Mouse (Mus musculus) kidney, adult 2 months (tissue): ENCODE results near the gene Agbl4. TPM values are rescaled to one million over a fixed set of nuclear protein-coding genes. Genes with fewer than 3 reads are reported as not detected.

Source experiments
- DNase-seq: peaks from one replicate; pipeline ENCODE4 v3.0.0; 2021
- H3K27ac ChIP-seq: fragments of 200-500 bp; 2 replicates; pipeline ENCODE4 v1.5.1; 2012; ENCODE audit warnings: low read depth, low read length, control low read depth, inconsistent platforms; ENCODE audit not compliant: insufficient read depth
- H3K27me3 ChIP-seq: fragments of 200-500 bp; replicated peaks from 2 replicates; pipeline ENCODE4 v1.6.1; 2012; ENCODE audit warnings: mild to moderate bottlenecking, moderate library complexity, low read length, inconsistent platforms; ENCODE audit not compliant: control insufficient read depth, insufficient read depth
- H3K36me3 ChIP-seq: fragments of 200-500 bp; 2 replicates; pipeline ENCODE4 v1.6.1; 2012; ENCODE audit warnings: mild to moderate bottlenecking, moderate library complexity, low read length, inconsistent platforms; ENCODE audit not compliant: control insufficient read depth, insufficient read depth
- H3K4me1 ChIP-seq: fragments of 200-500 bp; 2 replicates; pipeline ENCODE4 v1.6.1; 2011; ENCODE audit warnings: low read length; ENCODE audit not compliant: control insufficient read depth, insufficient read depth
- H3K4me3 ChIP-seq: fragments of 200-500 bp; 2 replicates; pipeline ENCODE4 v1.5.1; 2011; ENCODE audit warnings: mild to moderate bottlenecking, low read depth, low read length, control low read depth; ENCODE audit not compliant: insufficient read depth
- CTCF ChIP-seq: fragments of 200-500 bp; conservative IDR thresholded peaks from 2 replicates; pipeline ENCODE4 v1.5.1; 2011; ENCODE audit warnings: low read depth, mild to moderate bottlenecking, control low read depth, low read length, moderate library complexity, mixed read lengths; ENCODE audit not compliant: insufficient read depth, insufficient read length
- POLR2A ChIP-seq: fragments of 200-500 bp; IDR thresholded peaks from one replicate; pipeline ENCODE4 v1.6.1; 2011; ENCODE audit warnings: low read depth, low read length, control low read depth
- WGBS: fragments of 180-500 bp; shearing (Covaris S2); methylation state at CpG from one replicate; pipeline ENCODE4 v1.1.7; 2018; 5-methylcytosine and 5-hydroxymethylcytosine counted together
- polyA plus RNA-seq: library from polyadenylated mRNA; depleted of rRNA; stranded (reverse); fragments of >200 nt; gene quantifications from 2 replicates; pipeline ENCODE4 v1.2.3, GENCODE M21; 2012

Gene Agbl4
- polyA plus RNA-seq, 1 experiment: 0.16 TPM

DNA sequence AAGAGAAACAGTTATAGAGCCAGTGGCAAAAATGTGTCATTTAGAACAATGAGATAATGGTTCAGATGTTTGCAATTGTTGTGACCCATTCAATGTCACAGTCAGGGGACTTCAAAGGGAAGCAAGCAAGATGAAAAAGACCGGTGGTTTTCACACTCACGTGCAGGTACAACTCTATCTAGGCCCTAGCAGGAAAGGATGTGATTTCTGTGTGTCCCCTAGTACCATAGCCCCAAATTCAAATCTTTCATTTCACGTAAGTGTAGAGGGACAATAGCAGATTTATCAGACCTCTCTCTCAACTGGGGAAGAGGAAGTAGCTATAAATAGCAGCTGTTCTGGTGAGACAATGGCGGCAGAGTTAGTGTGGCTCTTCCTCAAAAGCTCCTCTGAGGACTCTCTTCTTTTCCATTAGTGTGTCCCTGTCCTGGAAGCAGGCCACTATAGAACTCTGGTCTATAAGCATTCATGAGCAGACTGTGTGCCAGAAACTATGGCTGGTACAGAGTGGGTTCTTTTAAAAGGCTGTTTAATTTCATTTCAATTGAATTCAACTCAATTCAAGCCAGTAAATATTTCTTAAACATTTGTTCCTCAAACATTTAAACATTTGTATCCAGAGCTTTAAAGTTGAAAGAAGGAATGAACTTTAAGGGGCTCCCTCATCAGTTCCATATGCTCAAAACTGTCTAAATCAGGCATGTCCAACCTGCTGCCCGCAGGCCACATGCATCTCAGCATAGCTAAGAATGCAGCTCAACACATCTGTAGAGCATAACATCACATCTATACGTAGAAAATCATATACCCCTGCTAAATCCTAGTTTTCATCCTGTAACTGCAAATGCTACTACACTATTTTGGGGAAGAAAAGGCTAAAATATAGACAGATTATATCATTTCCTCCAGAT lies 953.4 kb downstream of the Agbl4 start:
- H3K27me3 ChIP-seq: no peaks in the 10 kb centered on the region
- 72% methylated on average over 6 of the region's 6 CpGs for WGBS
- TF ChIP-seq POLR2A: no peak
- H3K4me3 ChIP-seq: no peak overlapping the region
- no peaks in the 10 kb centered on the region for H3K36me3 ChIP-seq
- no peak for DNase-seq
- no peak overlapping the region for H3K27ac ChIP-seq
- H3K4me1 ChIP-seq: no peaks in the 10 kb centered on the region

DNA sequence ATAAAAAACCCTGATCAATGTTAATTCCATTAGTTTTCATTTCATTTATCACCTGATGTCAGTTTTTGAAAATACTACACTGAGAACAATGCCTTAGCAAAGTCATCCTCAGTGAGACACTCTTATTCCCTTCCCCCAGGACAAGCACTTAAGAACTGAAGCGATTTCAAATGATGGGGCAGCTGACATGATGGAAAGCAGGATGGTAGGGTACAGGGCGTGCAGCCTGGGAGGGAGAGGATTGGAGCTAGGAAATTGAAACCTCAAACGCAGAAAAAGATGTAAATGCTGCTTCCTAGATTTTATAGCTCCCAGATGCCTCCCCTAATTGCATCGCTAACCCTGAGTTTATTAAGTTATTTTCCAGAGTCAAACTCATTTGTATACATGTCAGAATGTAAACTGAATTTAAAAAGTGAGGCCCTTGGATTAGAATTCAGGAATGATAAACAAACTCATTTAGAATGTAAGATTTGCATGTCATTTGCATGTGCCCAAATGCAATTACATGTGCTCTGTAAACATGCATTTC lies 959.2 kb downstream of the Agbl4 start:
- no peaks in the 10 kb centered on the region for H3K4me1 ChIP-seq
- H3K36me3 ChIP-seq: no peaks in the 10 kb centered on the region
- no peak overlapping the region for H3K27ac ChIP-seq
- no peaks in the 10 kb centered on the region for H3K27me3 ChIP-seq
- 42% methylated on average over 4 of the region's 4 CpGs for WGBS
- H3K4me3 ChIP-seq: no peak overlapping the region
- TF ChIP-seq POLR2A (no peak), CTCF (no peak)
- DNase-seq: no peak

DNA sequence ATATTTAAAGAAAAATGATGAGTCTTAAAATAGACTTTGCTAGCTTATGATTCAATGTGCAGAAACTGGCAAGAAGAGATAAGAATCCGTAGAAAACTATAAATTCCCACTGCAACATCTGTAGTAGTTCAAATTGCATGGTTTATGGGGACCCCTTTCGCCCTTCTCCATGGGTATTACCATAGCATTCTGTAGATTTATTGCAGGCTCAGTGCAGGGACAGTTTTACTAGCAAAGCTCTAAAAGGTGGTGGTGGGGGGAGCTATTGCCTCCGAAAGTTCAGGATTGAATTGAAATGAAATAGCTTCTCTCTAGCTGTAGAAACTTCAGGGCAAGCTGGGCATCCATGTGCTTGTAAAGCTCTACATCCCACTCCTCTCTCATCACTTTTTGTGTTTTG lies 959.7 kb downstream of the Agbl4 start:
- H3K27ac ChIP-seq: no peak overlapping the region
- no peaks in the 10 kb centered on the region for H3K4me1 ChIP-seq
- no peak for TF ChIP-seq POLR2A
- TF ChIP-seq CTCF: no peak
- H3K27me3 ChIP-seq: no peaks in the 10 kb centered on the region
- no peaks in the 10 kb centered on the region for H3K36me3 ChIP-seq
- 48% methylated on average over 3 of the region's 3 CpGs for WGBS
- H3K4me3 ChIP-seq: no peak overlapping the region
- DNase-seq: no peak

DNA sequence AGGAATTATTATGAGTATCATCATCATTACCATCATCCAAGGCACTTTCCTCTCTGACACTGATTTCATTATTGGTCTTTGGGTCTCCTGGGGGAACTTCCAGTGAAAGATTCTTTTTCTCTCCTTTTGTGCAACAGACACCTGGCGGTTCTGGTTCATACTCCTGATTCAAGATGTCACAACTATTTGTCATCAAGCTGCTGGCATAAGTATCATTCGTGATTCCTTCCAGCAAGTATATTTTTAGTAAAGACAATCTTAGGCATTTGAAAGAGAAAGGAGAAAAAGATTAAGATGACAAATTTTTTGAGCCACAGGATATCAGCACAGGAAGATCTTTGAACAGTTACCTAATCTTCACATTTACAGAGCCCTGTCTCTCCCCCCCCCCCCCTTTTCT lies 966.7 kb downstream of the Agbl4 start:
- 83% methylated on average over 2 of the region's 2 CpGs for WGBS
- no peak overlapping the region for H3K4me3 ChIP-seq
- DNase-seq: no peak
- TF ChIP-seq CTCF (no peak), POLR2A (no peak)
- no peak overlapping the region for H3K27ac ChIP-seq
- H3K4me1 ChIP-seq: no peaks in the 10 kb centered on the region
- no peaks in the 10 kb centered on the region for H3K36me3 ChIP-seq
- H3K27me3 ChIP-seq: no peaks in the 10 kb centered on the region

DNA sequence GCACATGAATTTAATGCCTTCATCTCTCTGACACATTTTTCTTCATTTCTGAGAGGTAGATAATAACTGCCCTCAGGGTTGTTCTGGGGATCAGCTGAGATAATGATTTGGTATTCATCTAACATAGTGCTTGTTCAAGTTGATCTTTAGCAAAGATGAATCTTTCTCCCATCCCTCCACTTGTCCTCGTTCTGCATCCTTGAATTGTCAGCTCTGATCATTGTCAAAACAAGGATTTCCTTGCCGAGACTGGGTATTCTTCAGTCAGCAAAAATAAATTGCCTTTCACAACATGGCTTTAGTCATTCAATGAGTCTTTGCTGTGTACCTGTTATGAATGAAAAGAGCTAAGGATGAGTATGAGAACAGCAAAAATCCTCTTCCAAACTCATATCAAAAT lies 970.3 kb downstream of the Agbl4 start:
- TF ChIP-seq POLR2A: no peak
- TF ChIP-seq CTCF: no peak
- Histone ChIP-seq H3K4me1 (no peaks in the 10 kb centered on the region), H3K36me3 (no peaks in the 10 kb centered on the region), H3K27me3 (no peaks in the 10 kb centered on the region), H3K27ac (no peak overlapping the region), H3K4me3 (no peak overlapping the region)
- no peak for DNase-seq
- WGBS: 66% methylated on average over 2 of the region's 2 CpGs

DNA sequence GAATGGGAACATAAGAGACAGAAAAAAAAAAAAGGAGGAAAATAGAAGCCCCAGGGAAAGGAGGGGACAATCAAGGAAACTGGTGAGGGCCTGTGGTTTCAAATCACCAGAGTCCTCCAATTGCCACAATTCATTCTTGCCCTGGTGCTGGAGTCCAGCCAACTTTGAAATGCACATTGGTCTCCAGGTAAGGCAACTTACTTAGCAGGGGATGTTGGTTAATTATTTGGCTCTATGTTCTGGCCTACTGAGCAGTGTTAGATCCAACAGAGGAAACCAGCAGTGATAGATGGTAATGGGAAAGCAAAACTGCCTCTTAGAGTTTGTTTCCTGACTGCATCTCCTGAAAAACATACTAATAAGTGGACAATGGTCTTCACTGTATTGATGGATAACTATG lies 979.7 kb downstream of the Agbl4 start:
- Histone ChIP-seq H3K27ac (peak overlapping the region; percentile 84), H3K27me3 (no peaks in the 10 kb centered on the region), H3K36me3 (no peaks in the 10 kb centered on the region), H3K4me1 (peaks cover 8% of the 10 kb centered on the region; the same call in 1 of the 2 replicates), H3K4me3 (no peak overlapping the region)
- peak; percentile 90 for DNase-seq
- TF ChIP-seq POLR2A (no peak), CTCF (no peak)

DNA sequence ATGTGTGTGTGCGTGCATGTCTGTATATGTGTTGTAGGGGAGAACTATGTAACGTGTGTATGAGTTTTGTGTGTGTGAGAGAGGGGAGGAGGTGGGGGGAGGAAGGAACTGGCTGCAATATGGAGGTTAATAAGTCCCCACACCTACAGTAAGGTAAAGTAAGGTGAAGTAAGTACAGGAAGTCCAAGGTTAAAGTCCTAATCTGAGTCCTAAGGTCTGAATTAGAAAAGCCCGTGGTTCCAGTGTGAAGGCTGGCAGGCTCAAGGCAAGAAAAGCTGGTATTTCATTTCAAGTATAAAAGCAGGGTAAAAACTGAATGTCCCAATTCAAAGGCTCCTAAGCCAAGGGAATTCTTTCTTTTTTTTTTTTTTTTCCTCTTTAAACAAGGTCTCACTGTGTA lies 980.6 kb downstream of the Agbl4 start:
- H3K36me3 ChIP-seq: no peaks in the 10 kb centered on the region
- no peak for TF ChIP-seq POLR2A
- DNase-seq: peak; percentile 82
- 62% methylated on average over 3 of the region's 3 CpGs for WGBS
- peak overlapping the region; percentile 65 for H3K27ac ChIP-seq
- no peak overlapping the region for H3K4me3 ChIP-seq
- H3K4me1 ChIP-seq: peaks cover 13% of the 10 kb centered on the region; the same call in 1 of the 2 replicates
- H3K27me3 ChIP-seq: no peaks in the 10 kb centered on the region
